11 mouse cellular contexts compared by ENCODE assay signal in the genomic region with DNA sequence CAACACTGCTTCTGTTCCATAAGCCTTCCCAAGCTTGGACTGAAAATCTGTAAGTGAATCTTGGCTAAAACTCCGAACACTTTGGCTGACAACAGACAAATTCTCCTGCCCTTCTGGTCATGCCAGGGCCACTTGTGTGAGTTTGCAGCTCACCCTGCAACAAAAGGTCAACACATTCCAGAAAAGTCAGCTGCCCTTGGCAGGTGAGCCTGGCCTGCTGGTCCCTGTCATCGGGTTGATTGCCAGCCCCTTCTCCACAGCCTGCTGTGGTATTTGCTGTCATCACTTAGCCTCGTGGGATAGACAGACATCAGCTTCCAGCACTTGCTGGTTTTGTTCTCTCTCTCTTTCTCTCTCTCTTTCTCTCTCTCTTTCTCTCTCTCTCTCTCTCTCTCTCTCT. TPM values are rescaled to one million over a fixed set of nuclear protein-coding genes. Genes with fewer than 3 reads are reported as not detected.
DNase-seq lines count a peak whose midpoint lies in the region; ATAC-seq and TF ChIP-seq lines count a peak whose summit lies in the region.
"Had no signal": no experiment of that assay in that cellular context is flagged by ENCODE, and none has a peak within 500 bp of the region (broad histone marks: within the 10 kb centered on the region; RNA-seq: fewer than 3 reads in every experiment).

No protein-coding gene starts in this region.

- no peaks in the 10 kb centered on the region for H3K36me3 ChIP-seq in heart, embryonic 16.5 days (ENCODE audit: control insufficient read depth, insufficient read depth)
- H3K36me3 ChIP-seq: liver, embryonic 15.5 days had no signal

- H3K27me3 ChIP-seq in heart, embryonic 16.5 days (ENCODE audit: control insufficient read depth, insufficient read depth, low read length): no peaks in the 10 kb centered on the region
- H3K27me3 ChIP-seq: hindbrain, embryonic 12.5 days; liver, embryonic 15.5 days had no signal

- H3K4me2 ChIP-seq in heart, embryonic 16.5 days (ENCODE audit: low read depth, low read length): no peak overlapping the region
- H3K4me2 ChIP-seq: hindbrain, embryonic 12.5 days; liver, embryonic 15.5 days had no signal

- TF ChIP-seq CTCF in gastrocnemius, adult 2 months (IDR thresholded peaks at IDR 0.05): no peak

- H3K9me3 ChIP-seq in heart, embryonic 16.5 days (replicated peaks; ENCODE audit: control insufficient read depth, low read length): no peaks in the 10 kb centered on the region
- H3K9me3 ChIP-seq: hindbrain, embryonic 12.5 days; liver, embryonic 15.5 days had no signal

- H3K27ac ChIP-seq in gastrocnemius, adult 2 months: peak overlapping the region; percentile 46
- peak overlapping the region; percentile 60 for H3K27ac ChIP-seq in heart, embryonic 16.5 days (ENCODE audit: low read length)
- H3K27ac ChIP-seq: hindbrain, embryonic 12.5 days; liver, embryonic 15.5 days had no signal

- no peak for DNase-seq in gastrocnemius, adult 2 months
- DNase-seq in gastrocnemius, postnatal 10 days: no peak
- DNase-seq in 3134 (ENCODE audit: extremely low read depth, insufficient read length, low spot score): peak; percentile 47
- peak; percentile 43 to 51 for DNase-seq in adrenal gland, postnatal 36 days
- no peak for DNase-seq in kidney, postnatal 14 days
- DNase-seq: kidney, adult 2 months had no signal

- 15% methylated on average over 3 of the region's 3 CpGs for WGBS in heart, embryonic 16.5 days

- no peak overlapping the region for H3K4me3 ChIP-seq in gastrocnemius, adult 2 months
- H3K4me3 ChIP-seq in heart, embryonic 16.5 days (ENCODE audit: low read length): no peak overlapping the region
- H3K4me3 ChIP-seq: hindbrain, embryonic 12.5 days; layer of hippocampus, adult 2 months; liver, embryonic 15.5 days had no signal

- H3K9ac ChIP-seq in heart, embryonic 16.5 days (ENCODE audit: low read length): no peak overlapping the region
- H3K9ac ChIP-seq: hindbrain, embryonic 12.5 days; liver, embryonic 15.5 days had no signal

- peaks cover 83% of the 10 kb centered on the region for H3K4me1 ChIP-seq in heart, embryonic 16.5 days (ENCODE audit: control insufficient read depth, insufficient read depth, low read length)

- peak; percentile 70 for ATAC-seq in heart, embryonic 16.5 days (replicated peaks; ENCODE audit: extremely low read depth, insufficient read depth, low FRiP score)
- no peak for ATAC-seq in erythroblast, adult 5-6 weeks (replicated peaks; ENCODE audit: low FRiP score, poor library complexity, severe bottlenecking)

- intact Hi-C loops in gastrocnemius, adult 2 months (cut with DNase I): no loop called here

RNA-seq across cellular contexts. Expression of a gene that starts 13.8 kb away (rescaled TPM):
- total RNA-seq in gastrocnemius, adult 2 months (2021): 1 to 10 TPM; 4.2 to 8.1 TPM
- 1 to 10 TPM; 8.0 to 9.5 TPM for total RNA-seq in gastrocnemius, postnatal 10 days (2021)
- 10 to 100 TPM; 27.1 to 74.2 TPM for total RNA-seq in adrenal gland, postnatal 36 days (2021)
- 18.7 and 19.3 TPM in 2 replicates for polyA plus RNA-seq in heart, embryonic 16.5 days (2015; fragmentation: Nextera tagmentation; extraction: Ambion mirVana)
- 7.1 and 7.9 TPM in 2 replicates for total RNA-seq in erythroblast, adult 5-6 weeks (2015; ENCODE audit: low replicate concordance)
- total RNA-seq in erythroblast, adult 5-6 weeks (2017; ENCODE audit: low replicate concordance): 7.9 and 9.8 TPM in 2 replicates

RNA-seq across cellular contexts. Expression of a gene that starts 42.1 kb away (rescaled TPM):
- total RNA-seq in gastrocnemius, adult 2 months (2021): 10 to 100 TPM; 12.4 to 16.3 TPM
- 10 to 100 TPM; 12.2 to 15.3 TPM for total RNA-seq in gastrocnemius, postnatal 10 days (2021)
- 10 to 100 TPM; 28.9 to 35.6 TPM for total RNA-seq in adrenal gland, postnatal 36 days (2021)
- 11.5 and 12.6 TPM in 2 replicates for polyA plus RNA-seq in heart, embryonic 16.5 days (2015; fragmentation: Nextera tagmentation; extraction: Ambion mirVana)
- 2.5 and 3.5 TPM in 2 replicates for total RNA-seq in erythroblast, adult 5-6 weeks (2015; ENCODE audit: low replicate concordance)
- 7.4 and 7.8 TPM in 2 replicates for total RNA-seq in erythroblast, adult 5-6 weeks (2017; ENCODE audit: low replicate concordance)

Comparison
In these comparisons a context has a peak if more than half of its experiments do, and no peak if none do; other contexts are left out.
1. DNase-seq: peak in 3134 (single experiment) and adrenal gland, postnatal 36 days (2 of 2); none in gastrocnemius, adult 2 months (single experiment), gastrocnemius, postnatal 10 days (single experiment) and kidney, postnatal 14 days (single experiment).